In the genomic region with DNA sequence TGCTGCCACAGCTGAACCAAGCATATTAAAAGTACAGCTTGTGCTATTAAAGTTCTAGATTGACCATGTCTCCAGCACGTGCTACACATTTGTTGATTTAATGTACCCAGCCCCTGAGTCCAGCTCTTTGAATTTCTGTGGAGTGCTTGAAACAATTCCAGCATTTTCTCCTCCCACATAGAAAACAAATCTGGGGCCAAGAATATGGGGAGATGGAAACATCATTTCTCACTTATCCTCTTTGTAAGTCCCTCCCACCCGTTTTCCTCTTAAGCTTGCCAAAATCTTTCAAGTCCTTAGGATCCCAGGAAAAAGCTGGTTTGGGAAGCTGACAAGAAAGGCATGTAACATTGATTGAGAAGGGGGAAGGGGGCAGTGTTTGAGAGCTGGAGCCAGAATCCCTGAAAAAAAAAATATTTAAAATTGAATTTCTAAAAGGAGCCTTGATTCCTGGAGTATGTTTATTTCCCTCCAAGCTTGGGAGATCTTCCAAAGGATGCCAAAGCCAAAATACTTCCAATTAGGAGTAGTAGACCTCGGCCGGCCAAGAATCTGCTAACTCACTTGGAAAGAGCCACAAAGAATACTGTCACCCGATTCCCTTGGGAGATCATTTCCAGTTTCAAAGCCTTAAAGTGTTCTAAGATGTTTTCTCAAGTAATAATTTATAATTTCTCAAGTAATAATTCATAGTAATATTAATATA, we compare ENCODE assay signal across 9 mouse cellular contexts.
DNase-seq lines count a peak whose midpoint lies in the region; ATAC-seq and TF ChIP-seq lines count a peak whose summit lies in the region.
"Had no signal": no experiment of that assay in that cellular context is flagged by ENCODE, and none has a peak within 500 bp of the region (broad histone marks: within the 10 kb centered on the region; RNA-seq: fewer than 3 reads in every experiment).

No protein-coding gene starts in this region.

- no peaks in the 10 kb centered on the region for H3K27me3 ChIP-seq in stomach, embryonic 14.5 days (ENCODE audit: control insufficient read depth, insufficient read depth, low read length)
- H3K27me3 ChIP-seq in stomach, postnatal 0 days (ENCODE audit: control insufficient read depth, insufficient read depth, low read length): no peaks in the 10 kb centered on the region
- H3K27me3 ChIP-seq: midbrain, embryonic 15.5 days had no signal

- no peak for TF ChIP-seq EP300 in stomach, postnatal 0 days (optimal IDR thresholded peaks at IDR 0.05)

- no peaks in the 10 kb centered on the region for H3K36me3 ChIP-seq in stomach, embryonic 14.5 days (ENCODE audit: control insufficient read depth, insufficient read depth, low read length)
- H3K36me3 ChIP-seq in stomach, postnatal 0 days (ENCODE audit: control insufficient read depth, insufficient read depth, low read length): no peaks in the 10 kb centered on the region
- H3K36me3 ChIP-seq: midbrain, embryonic 15.5 days had no signal

- intact Hi-C loops in gastrocnemius, adult 2 months (cut with DNase I): no loop called here

- H3K27ac ChIP-seq in gastrocnemius, adult 2 months: peak overlapping the region; percentile 43
- H3K27ac ChIP-seq in stomach, embryonic 14.5 days (ENCODE audit: low read length): no peak overlapping the region
- H3K27ac ChIP-seq in stomach, postnatal 0 days (replicated peaks): no peak overlapping the region
- H3K27ac ChIP-seq: midbrain, embryonic 15.5 days had no signal

- TF ChIP-seq CTCF in gastrocnemius, adult 2 months (IDR thresholded peaks at IDR 0.05): no peak
- TF ChIP-seq CTCF in stomach, postnatal 0 days (IDR thresholded peaks at IDR 0.05; ENCODE audit: low read depth): no peak

- no peak overlapping the region for H3K9ac ChIP-seq in stomach, embryonic 14.5 days (replicated peaks; ENCODE audit: low read depth, low read length)
- no peak overlapping the region for H3K9ac ChIP-seq in stomach, postnatal 0 days (ENCODE audit: low read length)
- H3K9ac ChIP-seq: midbrain, embryonic 15.5 days had no signal

- no peaks in the 10 kb centered on the region for H3K9me3 ChIP-seq in stomach, embryonic 14.5 days (ENCODE audit: control insufficient read depth, low read depth, low read length)
- no peaks in the 10 kb centered on the region for H3K9me3 ChIP-seq in stomach, postnatal 0 days (ENCODE audit: control insufficient read depth, low read length)
- H3K9me3 ChIP-seq: midbrain, embryonic 15.5 days had no signal

- no peaks in the 10 kb centered on the region for H3K4me1 ChIP-seq in stomach, embryonic 14.5 days (ENCODE audit: control insufficient read depth, insufficient read depth, low read length)
- H3K4me1 ChIP-seq in stomach, postnatal 0 days (replicated peaks; ENCODE audit: control insufficient read depth, insufficient read depth): no peaks in the 10 kb centered on the region
- H3K4me1 ChIP-seq: midbrain, embryonic 15.5 days had no signal

- peak; percentile 32 for DNase-seq in gastrocnemius, adult 2 months
- DNase-seq in gastrocnemius, postnatal 25 days: no peak
- DNase-seq in stomach, postnatal 0 days (ENCODE audit: low spot score): no peak
- DNase-seq in kidney, postnatal 25 days: peak; percentile 49 to 59
- no peak for DNase-seq in thymus, adult 18-20 months
- DNase-seq in adrenal gland, postnatal 14 days: no peak

- 48% methylated on average over 5 of the region's 5 CpGs for WGBS in stomach, embryonic 14.5 days
- 35% methylated on average over 5 of the region's 5 CpGs for WGBS in stomach, postnatal 0 days

- H3K4me2 ChIP-seq in stomach, embryonic 14.5 days (replicated peaks; ENCODE audit: low read depth, low read length): no peak overlapping the region
- no peak overlapping the region for H3K4me2 ChIP-seq in stomach, postnatal 0 days (replicated peaks; ENCODE audit: low read depth)
- H3K4me2 ChIP-seq: midbrain, embryonic 15.5 days had no signal

- ATAC-seq in stomach, embryonic 14.5 days (ENCODE audit: insufficient number of reproducible peaks, insufficient read depth, low FRiP score, low read depth): peak; percentile 30; the same call in 1 of the 2 replicates
- ATAC-seq in stomach, postnatal 0 days (ENCODE audit: low FRiP score, low TSS enrichment): no peak; the same call in 1 of the 2 replicates
- no peak for ATAC-seq in erythroid progenitor cell, adult 5-6 weeks (replicated peaks; ENCODE audit: low FRiP score, poor library complexity, severe bottlenecking)
- ATAC-seq: midbrain, embryonic 15.5 days had no signal

- no peak overlapping the region for H3K4me3 ChIP-seq in gastrocnemius, adult 2 months
- no peak overlapping the region for H3K4me3 ChIP-seq in stomach, embryonic 14.5 days (ENCODE audit: low read depth, low read length)
- no peak overlapping the region for H3K4me3 ChIP-seq in stomach, postnatal 0 days (ENCODE audit: low read depth, low read length)
- H3K4me3 ChIP-seq: midbrain, embryonic 15.5 days had no signal

Comparison
In these comparisons a context has a peak if more than half of its experiments do, and no peak if none do; other contexts are left out.
1. DNase-seq: peak in gastrocnemius, adult 2 months (single experiment) and kidney, postnatal 25 days (2 of 2); none in gastrocnemius, postnatal 25 days (single experiment), stomach, postnatal 0 days (single experiment), thymus, adult 18-20 months (0 of 2) and adrenal gland, postnatal 14 days (single experiment).